Mouse (Mus musculus) bone marrow, adult 2 months (tissue): ENCODE results near the gene Kif27. TPM values are rescaled to one million over a fixed set of nuclear protein-coding genes. Genes with fewer than 3 reads are reported as not detected.

Experiments used
- H3K27ac ChIP-seq: fragments of 200-500 bp; 2 replicates; pipeline ENCODE4 v1.5.1; 2012; ENCODE audit warnings: low read depth, mild to moderate bottlenecking, control low read depth, inconsistent platforms, low read length; ENCODE audit not compliant: control insufficient read depth, poor library complexity, insufficient read depth
- H3K4me1 ChIP-seq: fragments of 200-500 bp; 2 replicates; pipeline ENCODE4 v1.6.1; 2011; ENCODE audit warnings: low read length; ENCODE audit not compliant: control insufficient read depth, insufficient read depth
- H3K4me3 ChIP-seq: fragments of 200-500 bp; replicated peaks from 2 replicates; pipeline ENCODE3; 2011; ENCODE audit warnings: mild to moderate bottlenecking, low read depth, low read length, control low read depth; ENCODE audit not compliant: control insufficient read depth
- CTCF ChIP-seq: fragments of 200-500 bp; IDR thresholded peaks from 2 replicates; pipeline ENCODE4 v1.5.1; 2011; ENCODE audit warnings: low read length, control low read depth; ENCODE audit not compliant: control insufficient read depth, insufficient read depth
- POLR2A ChIP-seq: fragments of 200-500 bp; IDR thresholded peaks from 2 replicates; pipeline ENCODE4 v1.6.1; 2011; ENCODE audit warnings: low read depth, mild to moderate bottlenecking, control low read depth, low read length, borderline replicate concordance; ENCODE audit not compliant: control insufficient read depth
- WGBS: fragments of 180-500 bp; shearing (Covaris S2); methylation state at CpG from one replicate; pipeline ENCODE4 v1.1.7; 2018; 5-methylcytosine and 5-hydroxymethylcytosine counted together
- polyA plus RNA-seq: library from polyadenylated mRNA; stranded (reverse); fragments of >200 nt; gene quantifications from 2 replicates; pipeline ENCODE4 v1.2.4, GENCODE M21; 2011; ENCODE audit warnings: low replicate concordance; ENCODE audit not compliant: missing spikeins, insufficient read depth, insufficient read length

Gene Kif27
- polyA plus RNA-seq, 1 experiment, result not detected

DNA sequence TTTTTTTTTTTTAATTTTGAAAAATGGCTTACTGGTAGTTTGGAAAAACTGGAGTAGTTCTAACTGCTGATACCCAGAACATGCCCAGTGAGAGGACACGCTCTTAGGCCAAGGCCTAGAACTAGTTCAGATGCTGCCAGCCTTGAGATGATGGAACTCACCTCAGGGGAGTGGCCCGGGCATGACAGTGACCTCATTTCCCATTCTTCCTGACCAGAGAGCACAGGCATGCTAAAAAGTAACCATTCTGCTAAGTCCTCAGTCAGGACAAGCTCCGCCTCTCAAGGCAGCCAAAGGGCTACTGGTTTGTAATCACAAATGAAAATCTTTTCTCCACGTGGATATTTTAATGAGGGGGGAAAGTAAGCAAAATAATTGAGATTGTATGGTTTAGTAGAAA lies 77.0 kb downstream of the Kif27 start:
- Histone ChIP-seq H3K27ac (no peak overlapping the region), H3K4me1 (no peaks in the 10 kb centered on the region), H3K4me3 (no peak overlapping the region)
- no peak for TF ChIP-seq POLR2A
- 54% methylated on average over 4 of the region's 4 CpGs for WGBS

DNA sequence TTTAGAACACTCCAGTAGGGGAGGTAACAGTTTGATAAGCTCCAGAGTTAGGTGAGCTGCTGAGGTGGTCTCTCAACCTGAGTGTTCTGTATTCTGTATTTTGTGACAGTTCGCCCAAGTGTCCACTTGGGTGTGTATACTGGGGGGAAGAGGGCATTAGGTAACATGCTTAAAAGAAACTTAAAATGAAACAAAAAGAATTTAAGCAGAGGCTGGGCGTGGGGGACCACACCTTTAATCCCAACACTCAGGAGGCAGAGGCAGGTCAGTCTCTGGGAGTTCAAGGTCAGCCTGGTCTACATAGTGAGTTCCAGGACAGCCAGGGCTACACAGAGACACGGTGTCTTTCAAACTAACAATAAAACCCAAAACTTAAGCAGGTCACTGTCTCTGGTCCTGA lies 78.4 kb downstream of the Kif27 start:
- Histone ChIP-seq H3K4me1 (no peaks in the 10 kb centered on the region), H3K4me3 (no peak overlapping the region), H3K27ac (no peak overlapping the region)
- WGBS, result 72% methylated on average over 3 of the region's 3 CpGs
- TF ChIP-seq CTCF (no peak), POLR2A (no peak)

DNA sequence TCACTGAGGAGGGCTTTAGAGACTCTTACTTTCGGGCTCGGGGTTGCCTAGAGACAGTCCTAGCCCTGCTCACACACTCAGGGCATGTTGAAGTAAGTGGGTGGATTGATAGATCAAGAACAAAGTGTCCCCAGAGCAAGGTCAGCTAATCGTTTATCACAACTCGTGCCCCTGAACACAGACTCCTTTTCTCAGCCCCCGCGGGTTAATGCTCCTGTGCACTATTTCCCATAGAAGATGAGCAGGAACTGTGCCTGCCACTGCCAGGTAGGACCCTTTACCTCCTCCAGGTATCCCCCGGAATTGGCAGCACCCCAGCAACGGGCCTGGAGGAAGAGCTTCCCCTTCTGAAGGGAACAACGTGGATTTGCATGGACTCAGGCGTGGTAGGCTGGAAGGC lies 82.7 kb downstream of the Kif27 start:
- WGBS, result 82% methylated on average over 10 of the region's 10 CpGs

DNA sequence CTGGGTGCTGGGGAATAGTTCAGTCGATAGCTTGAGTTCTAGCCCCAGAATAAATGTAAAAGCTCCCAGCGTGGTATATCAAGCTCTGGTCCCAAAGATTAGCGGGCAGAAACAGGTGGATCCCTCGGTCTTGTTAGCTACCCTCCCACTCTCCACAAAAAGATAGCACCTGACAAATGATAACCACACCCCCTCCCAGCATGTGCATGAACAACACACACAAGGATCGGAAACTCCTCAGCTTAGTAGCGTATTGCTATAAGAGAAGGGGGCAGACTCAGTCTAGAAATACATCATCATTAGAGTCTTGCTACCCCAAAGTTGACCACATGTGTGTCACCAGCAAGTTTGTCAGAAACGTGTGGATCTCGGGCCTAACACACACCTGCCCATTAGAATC lies 83.3 kb downstream of the Kif27 start, which contains the start of gene Gkap1:
TSS of gene Gkap1 (minus strand) at position 101 of the 400 bp plus-strand sequence.
- Histone ChIP-seq H3K4me1 (no peaks in the 10 kb centered on the region), H3K4me3 (peak within 1 kb of the TSS; percentile 54), H3K27ac (peak within 1 kb of the TSS; percentile 6; the same call in 1 of the 2 replicates)
- 82% methylated on average over 8 of the region's 8 CpGs for WGBS
- TF ChIP-seq CTCF, result no peak
- TF ChIP-seq POLR2A, result no peak

More for the DNA sequence above, 82.7 kb downstream of the Kif27 start:
- no peaks in the 10 kb centered on the region for H3K4me1 ChIP-seq
- H3K27ac ChIP-seq, result no peak overlapping the region
- no peak for TF ChIP-seq CTCF
- no peak for TF ChIP-seq POLR2A
- H3K4me3 ChIP-seq, result no peak overlapping the region

DNA sequence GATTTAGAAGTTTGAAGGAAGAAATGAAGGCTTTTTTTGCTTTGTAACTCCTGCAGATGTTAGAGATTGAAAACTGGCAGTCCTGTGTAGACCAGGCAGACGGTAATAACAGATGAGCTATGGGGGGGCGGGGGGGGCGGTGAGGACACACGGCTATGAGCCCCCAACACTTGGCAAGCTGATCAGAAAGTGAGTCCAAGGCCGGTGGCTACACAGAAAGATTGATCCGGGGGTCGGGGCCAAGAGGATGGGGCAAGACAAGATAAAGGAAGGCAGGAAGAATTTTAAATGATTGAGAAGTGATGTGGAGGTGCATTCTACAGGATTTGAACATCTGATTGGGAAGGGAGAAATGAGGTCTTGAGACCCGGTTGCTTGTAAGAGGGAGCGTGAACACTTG lies 83.8 kb downstream of the Kif27 start:
- no peak overlapping the region for H3K4me3 ChIP-seq
- TF ChIP-seq CTCF (no peak), POLR2A (no peak)
- 45% methylated on average over 9 of the region's 9 CpGs for WGBS

DNA sequence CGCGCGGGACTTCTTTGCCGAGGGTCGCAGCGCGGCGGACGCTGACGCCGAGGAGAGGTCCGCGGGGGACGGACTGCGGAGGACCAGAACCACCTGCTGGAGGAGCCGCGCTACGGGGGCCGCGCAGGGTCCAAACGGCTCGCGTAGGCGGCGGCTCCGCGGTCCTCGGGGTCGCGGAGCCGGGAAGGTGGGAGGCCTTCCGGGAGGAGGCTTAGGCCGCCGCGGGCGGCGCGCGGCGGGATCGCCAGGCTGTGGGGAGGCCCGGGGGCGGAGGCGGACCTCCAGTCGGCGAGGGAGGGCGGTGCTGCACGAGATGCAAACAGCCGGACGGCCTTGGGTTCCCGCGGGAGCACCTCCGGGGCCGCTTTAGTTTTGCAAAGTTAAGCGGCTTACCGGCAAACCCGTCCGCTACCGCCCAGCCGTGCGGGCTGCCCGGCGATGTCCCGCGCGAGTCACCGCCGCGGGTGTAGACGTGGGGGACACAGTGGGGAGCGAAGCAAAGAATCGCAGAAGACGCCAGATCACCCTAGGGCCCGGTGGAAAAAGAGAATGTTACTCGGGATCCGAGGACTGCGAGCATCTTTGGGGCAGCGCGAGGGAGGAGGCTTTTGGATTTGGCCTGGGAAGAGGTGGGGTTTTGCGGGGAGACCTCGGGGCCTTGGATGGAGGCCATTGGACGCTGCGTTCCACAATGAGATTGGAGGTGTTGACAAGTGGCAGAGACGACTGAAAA lies 84.5 kb downstream of the Kif27 start:
- under 1% methylated on average over 84 of the region's 84 CpGs for WGBS
- peak overlapping the region; percentile 6; the same call in 1 of the 2 replicates for H3K27ac ChIP-seq
- H3K4me1 ChIP-seq, result no peaks in the 10 kb centered on the region
- H3K4me3 ChIP-seq, result peak overlapping the region; percentile 54
- TF ChIP-seq POLR2A, result no peak
- TF ChIP-seq CTCF, result no peak

More for the DNA sequence above, 83.8 kb downstream of the Kif27 start:
- Histone ChIP-seq H3K27ac (no peak overlapping the region), H3K4me1 (no peaks in the 10 kb centered on the region)

DNA sequence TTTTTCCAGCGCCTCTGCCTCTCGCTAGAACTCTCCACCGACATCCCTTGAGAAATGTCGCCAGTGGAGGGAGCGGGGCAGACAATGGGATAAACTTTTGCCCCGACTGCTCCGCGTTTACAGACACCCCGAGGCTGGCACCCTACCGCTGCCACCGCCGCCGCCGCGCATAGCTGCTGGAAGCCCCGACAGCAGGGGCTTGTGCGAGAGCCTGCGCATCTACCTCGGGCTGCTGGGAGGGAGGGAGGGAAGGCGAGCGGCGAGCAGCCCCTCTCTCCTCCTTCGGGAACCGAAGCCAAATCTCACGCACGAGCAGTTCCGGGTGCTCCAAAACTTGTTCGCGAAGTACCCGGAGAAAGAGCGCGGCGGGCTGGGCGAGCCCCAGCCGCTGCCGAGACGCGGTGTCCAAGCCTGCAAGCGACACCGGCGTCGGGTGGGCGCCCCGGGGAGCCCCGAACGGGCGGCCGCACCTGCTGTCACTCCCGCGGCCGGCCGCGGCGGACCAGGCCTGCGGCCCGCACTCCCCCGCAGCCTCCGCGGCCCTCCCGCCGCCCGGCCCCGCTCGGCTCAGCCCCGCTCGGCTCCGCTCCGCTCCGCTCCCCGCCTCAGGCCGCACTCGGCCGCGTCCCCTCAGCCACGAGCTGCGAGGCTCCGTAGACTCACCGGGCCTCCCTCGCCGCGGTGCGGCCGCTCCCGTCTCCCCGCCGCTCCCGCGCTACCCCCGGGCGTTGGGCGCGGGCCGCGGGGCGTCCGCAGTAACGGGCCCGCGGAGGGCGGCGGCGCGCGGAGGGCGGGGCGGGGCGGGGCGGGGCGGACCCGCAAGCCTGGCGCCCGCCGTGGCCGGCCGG lies 85.3 kb downstream of the Kif27 start:
- under 1% methylated on average over 114 of the region's 115 CpGs for WGBS
- no peak overlapping the region; the same call in 1 of the 2 replicates for H3K27ac ChIP-seq
- TF ChIP-seq CTCF, result no peak
- TF ChIP-seq POLR2A, result no peak
- no peaks in the 10 kb centered on the region for H3K4me1 ChIP-seq
- peak overlapping the region; percentile 65 for H3K4me3 ChIP-seq

DNA sequence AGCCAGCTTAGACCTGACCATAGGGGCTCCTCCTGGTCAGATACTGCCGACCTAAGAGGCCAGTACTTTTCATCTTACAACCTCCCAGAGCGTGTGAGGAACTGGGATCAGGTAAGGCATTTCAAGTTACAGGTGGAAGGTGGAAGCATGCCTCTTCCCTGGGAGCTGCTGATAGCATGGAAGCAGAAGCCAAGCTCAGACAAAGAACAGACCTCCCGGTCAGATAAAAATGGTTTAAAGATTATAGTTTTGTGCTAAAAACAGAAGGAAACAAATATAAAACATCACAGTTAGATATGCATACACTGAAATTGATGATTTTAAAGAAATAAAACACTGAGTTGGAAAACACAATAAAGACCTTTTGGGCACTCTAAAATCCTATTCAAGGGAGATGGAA lies 92.1 kb downstream of the Kif27 start:
- no peaks in the 10 kb centered on the region for H3K4me1 ChIP-seq
- no peak for TF ChIP-seq POLR2A
- no peak for TF ChIP-seq CTCF
- WGBS, result 74% methylated on average over 3 of the region's 3 CpGs
- no peak overlapping the region for H3K4me3 ChIP-seq
- H3K27ac ChIP-seq, result no peak overlapping the region

DNA sequence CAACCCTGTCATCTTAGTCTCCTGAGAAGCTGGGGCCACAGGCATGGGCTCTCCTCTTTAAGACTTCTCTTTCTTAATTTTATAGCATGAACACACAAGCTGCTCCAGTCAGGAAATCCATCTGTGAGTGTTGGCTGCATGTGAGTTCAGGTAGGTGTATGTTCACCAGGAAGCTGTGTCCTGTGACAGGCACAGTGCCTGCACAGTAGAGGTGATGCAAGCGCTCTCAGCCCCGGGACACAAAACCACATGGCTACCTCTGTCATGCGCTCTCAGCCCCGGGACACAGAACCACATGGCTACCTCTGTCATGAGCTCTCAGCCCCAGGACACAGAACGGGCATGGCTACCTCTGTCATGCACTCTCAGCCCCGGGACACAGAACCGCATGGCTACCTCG lies 95.4 kb downstream of the Kif27 start:
- no peak for TF ChIP-seq CTCF
- 61% methylated on average over 8 of the region's 8 CpGs for WGBS
- H3K27ac ChIP-seq, result no peak overlapping the region
- no peaks in the 10 kb centered on the region for H3K4me1 ChIP-seq
- H3K4me3 ChIP-seq, result no peak overlapping the region
